Mouse (Mus musculus): Measurements from ENCODE around the gene Slc30a10. TPM values are rescaled to one million over a fixed set of nuclear protein-coding genes. Genes with fewer than 3 reads are reported as not detected.

The Slc30a10 gene
- polyA plus RNA-seq, 1 experiment from 2014 or later: 0.06 TPM

Other genes starting within 250 kb of the Slc30a10 start
- 35.5 and 36.8 TPM in 2 replicates for gene Iars2, start 125.5 kb upstream of the Slc30a10 start, polyA plus RNA-seq (2015; fragmentation: Nextera tagmentation; extraction: Ambion mirVana)
- gene Bpnt1, start 122.7 kb upstream of the Slc30a10 start, polyA plus RNA-seq (2015; fragmentation: Nextera tagmentation; extraction: Ambion mirVana): 26.4 and 28.7 TPM in 2 replicates
- 96.4 and 99.7 TPM in 2 replicates for gene Eprs, start 91.8 kb upstream of the Slc30a10 start, polyA plus RNA-seq (2015; fragmentation: Nextera tagmentation; extraction: Ambion mirVana)

Data from heart, embryonic 15.5 days (tissue).